Mouse (Mus musculus): Measurements from ENCODE around the gene Aimp2. TPM values are rescaled to one million over a fixed set of nuclear protein-coding genes. Genes with fewer than 3 reads are reported as not detected.

Aimp2 gene
- 51.4 and 57.8 TPM in 2 replicates for polyA plus RNA-seq (2015; fragmentation: Nextera tagmentation; extraction: Ambion mirVana)

DNA sequence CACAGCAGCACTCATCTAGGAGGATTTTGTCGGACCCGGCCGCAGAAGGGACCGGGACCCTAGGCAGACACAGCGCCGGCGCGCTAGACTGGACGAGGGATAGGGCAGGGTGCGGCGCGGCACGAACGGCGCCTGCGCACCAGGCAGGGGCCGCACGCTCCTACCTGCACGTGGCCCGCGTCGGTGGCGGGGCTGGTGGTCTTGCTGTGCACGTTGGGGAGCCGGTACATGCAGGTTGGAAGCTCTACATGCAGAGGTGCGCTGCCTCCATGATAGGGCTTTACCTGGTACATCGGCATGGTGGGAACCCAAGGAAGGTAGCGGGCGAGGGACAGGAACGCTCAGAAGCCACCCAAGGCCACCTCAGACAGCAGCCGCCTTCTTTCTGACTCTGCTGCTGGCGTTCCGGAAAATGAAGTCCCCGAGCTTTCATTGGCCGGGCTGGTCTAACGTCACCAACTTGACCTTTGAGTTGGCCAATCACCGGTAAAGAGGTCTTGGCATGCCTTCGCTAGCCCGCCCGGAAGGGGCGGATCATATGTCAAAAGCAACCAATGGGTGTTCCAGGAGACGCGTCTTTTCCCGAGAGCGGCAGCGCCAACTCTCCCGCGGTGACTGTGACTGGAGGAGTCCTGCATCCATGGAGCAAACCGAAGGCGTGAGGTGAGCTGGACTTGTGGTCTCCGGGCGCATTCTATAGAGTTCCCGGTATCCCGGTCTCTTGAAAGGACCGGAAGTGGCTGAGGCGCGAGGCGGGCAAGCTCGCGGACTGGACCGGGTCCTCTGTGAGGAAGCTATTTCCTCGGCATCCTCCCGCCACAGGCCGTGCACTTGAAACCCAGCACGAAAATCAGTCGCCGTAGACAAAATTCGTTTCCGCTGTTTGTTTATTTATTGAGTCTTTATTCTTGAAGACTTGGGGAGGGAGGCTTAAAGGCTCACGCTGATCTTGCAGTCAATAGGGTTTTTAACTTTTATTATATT, at the start of gene Aimp2, which contains the start of gene Pms2:
Gene Aimp2, minus strand, starts transcription at position 431 of the 984 bp plus-strand sequence.
Gene Pms2, plus strand, starts transcription at position 548 of the 984 bp plus-strand sequence.

GRCm38 (mm10) chr5:143932831-143933230, 23.2 kb upstream of the Aimp2 start, which contains the start of gene Rsph10b:
Rsph10b (plus strand) TSS chr5:143933035.

GRCm38 (mm10) chr5:143927875-143928274, 18.2 kb upstream of the Aimp2 start, which contains the start of gene Gm42421:
Gm42421 (plus strand) TSS chr5:143928175.

GRCm38 (mm10) chr5:143897635-143898330, 11.9 kb downstream of the Aimp2 start, which contains the start of gene Ankrd61:
Ankrd61 (minus strand) TSS chr5:143897685.

Other genes with a start within 250 kb of the Aimp2 start
- gene Usp42, start 177.6 kb downstream of the Aimp2 start, polyA plus RNA-seq (2015; fragmentation: Nextera tagmentation; extraction: Ambion mirVana), result 6.9 and 9.2 TPM in 2 replicates
- 21.4 and 30.9 TPM in 2 replicates for gene Eif2ak1, start 92.1 kb downstream of the Aimp2 start, polyA plus RNA-seq (2015; fragmentation: Nextera tagmentation; extraction: Ambion mirVana)
- 0.06 and 0.12 TPM in 2 replicates for gene Ankrd61, start 12.2 kb downstream of the Aimp2 start, polyA plus RNA-seq (2015; fragmentation: Nextera tagmentation; extraction: Ambion mirVana)
- 10.6 and 17.7 TPM in 2 replicates for gene Pms2, start 117 bp upstream of the Aimp2 start, polyA plus RNA-seq (2015; fragmentation: Nextera tagmentation; extraction: Ambion mirVana)
- gene Gm42421, start 18.3 kb upstream of the Aimp2 start, polyA plus RNA-seq (2015; fragmentation: Nextera tagmentation; extraction: Ambion mirVana), result 0.46 TPM in 1 of 2 replicates, not detected in the other
- gene Rsph10b, start 23.2 kb upstream of the Aimp2 start, polyA plus RNA-seq (2015; fragmentation: Nextera tagmentation; extraction: Ambion mirVana), result 0.85 and 1.7 TPM in 2 replicates
- 56.7 and 92.8 TPM in 2 replicates for gene Ccz1, start 105.0 kb upstream of the Aimp2 start, polyA plus RNA-seq (2015; fragmentation: Nextera tagmentation; extraction: Ambion mirVana)
- 0.35 TPM in 1 of 2 replicates, not detected in the other for gene Ocm, start 116.8 kb upstream of the Aimp2 start, polyA plus RNA-seq (2015; fragmentation: Nextera tagmentation; extraction: Ambion mirVana)
- 2.1 and 3.1 TPM in 2 replicates for gene Lmtk2, start 190.6 kb upstream of the Aimp2 start, polyA plus RNA-seq (2015; fragmentation: Nextera tagmentation; extraction: Ambion mirVana)